Mouse (Mus musculus) cerebellum, adult 2 months (tissue): ENCODE results near the gene Htt.

Experiments used
- CTCF ChIP-seq: fragments of 200-500 bp; IDR thresholded peaks from 2 replicates; pipeline ENCODE4 v1.5.1; 2011; ENCODE audit warnings: low read depth, mild to moderate bottlenecking, control low read depth, low read length, moderate library complexity, borderline replicate concordance; ENCODE audit not compliant: insufficient read depth
- POLR2A ChIP-seq: fragments of 200-500 bp; IDR thresholded peaks from 2 replicates; pipeline ENCODE4 v1.6.1; 2011; ENCODE audit warnings: low read length, control low read depth, borderline replicate concordance; ENCODE audit not compliant: insufficient read depth

- TF ChIP-seq POLR2A, result no peak
- TF ChIP-seq CTCF, result no peak
Measured at GRCm38 (mm10) chr5:34910504-34910815, 148.9 kb downstream of the Htt start.
